Mouse (Mus musculus) MEL (cell line): ENCODE results near the gene Mepe. TPM values are rescaled to one million over a fixed set of nuclear protein-coding genes. Genes with fewer than 3 reads are reported as not detected.

Experiments used
- DNase-seq: peaks from one replicate; pipeline ENCODE4 v3.0.0; 2011; ENCODE audit warnings: low read depth, low spot score
- H3K27ac ChIP-seq: 2 replicates; pipeline ENCODE4 v1.5.1; 2012; ENCODE audit warnings: low read depth, mild to moderate bottlenecking, control low read depth, low read length, moderate library complexity; ENCODE audit not compliant: control insufficient read depth
- H3K27me3 ChIP-seq, 2 experiments: fragments of 150-350 bp in 1 of 2; sonication (generic) in 1 of 2; 2 replicates each; pipeline ENCODE4 v1.6.1; 2012; ENCODE audit warnings: low read length in 2 of 2, mild to moderate bottlenecking in 2 of 2, improper control_type of control experiment in 1 of 2, moderate library complexity in 1 of 2; ENCODE audit not compliant: insufficient read depth in 2 of 2, control insufficient read depth in 1 of 2
- H3K36me3 ChIP-seq, 2 experiments: 2 replicates each; pipeline ENCODE4 v1.6.1; 2012 to 2014; ENCODE audit warnings: low read length in 2 of 2, improper control_type of control experiment in 1 of 2, inconsistent platforms in 1 of 2, mild to moderate bottlenecking in 1 of 2; ENCODE audit not compliant: insufficient read depth in 2 of 2, control insufficient read depth in 1 of 2
- H3K4me1 ChIP-seq, 2 experiments: fragments of 150-350 bp in 1 of 2; sonication (generic) in 1 of 2; 2 replicates each; pipeline ENCODE4 v1.6.1; 2012; ENCODE audit warnings: low read length in 2 of 2, improper control_type of control experiment in 1 of 2, mild to moderate bottlenecking in 1 of 2; ENCODE audit not compliant: insufficient read depth in 2 of 2, control insufficient read depth in 1 of 2
- H3K4me3 ChIP-seq, 2 experiments: fragments of 150-350 bp in 1 of 2; sonication (generic) in 1 of 2; 2 replicates each; pipeline ENCODE4 v1.5.1; 2012; ENCODE audit warnings: low read depth in 2 of 2, low read length in 2 of 2, mild to moderate bottlenecking in 2 of 2, moderate library complexity in 2 of 2, control low read depth in 1 of 2, improper control_type of control experiment in 1 of 2; ENCODE audit not compliant: control insufficient read depth in 1 of 2, insufficient read depth in 1 of 2
- H3K79me2 ChIP-seq: 2 replicates; pipeline ENCODE4 v1.6.1; 2012; ENCODE audit warnings: mild to moderate bottlenecking, low read length, moderate library complexity; ENCODE audit not compliant: control insufficient read depth, poor library complexity, insufficient read depth
- H3K9ac ChIP-seq: 2 replicates; pipeline ENCODE4 v1.6.1; 2012; ENCODE audit warnings: low read depth, mild to moderate bottlenecking, control low read depth, low read length, moderate library complexity; ENCODE audit not compliant: control insufficient read depth, poor library complexity, severe bottlenecking
- H3K9me3 ChIP-seq: fragments of 150-350 bp; sonication (generic); replicated peaks from 2 replicates; pipeline ENCODE4 v1.6.1; 2012; ENCODE audit warnings: mild to moderate bottlenecking, low read length, improper control_type of control experiment, moderate library complexity; ENCODE audit not compliant: insufficient read depth
- BHLHE40 ChIP-seq: IDR thresholded peaks from 2 replicates; pipeline ENCODE4 v1.6.1; 2012; ENCODE audit warnings: low read depth, mild to moderate bottlenecking, inconsistent platforms, low read length, improper control_type of control experiment, borderline replicate concordance
- CHD1 ChIP-seq: IDR thresholded peaks from 2 replicates; pipeline ENCODE4 v1.6.1; 2012; ENCODE audit warnings: low read depth, mild to moderate bottlenecking, inconsistent platforms, low read length, improper control_type of control experiment
- E2F4 ChIP-seq: IDR thresholded peaks from 2 replicates; pipeline ENCODE4 v1.6.1; 2011; ENCODE audit warnings: low read depth, low read length, improper control_type of control experiment, borderline replicate concordance
- EP300 ChIP-seq, 2 experiments: IDR thresholded peaks; 2 replicates each; pipeline ENCODE4 v1.6.1; 2011; ENCODE audit warnings: improper control_type of control experiment in 2 of 2, low read length in 2 of 2, low read depth in 1 of 2, mild to moderate bottlenecking in 1 of 2
- ETS1 ChIP-seq: IDR thresholded peaks from 2 replicates; pipeline ENCODE4 v1.6.1; 2012; ENCODE audit warnings: low read depth, mild to moderate bottlenecking, inconsistent platforms, low read length, improper control_type of control experiment, moderate library complexity
- GABPA ChIP-seq: IDR thresholded peaks from 2 replicates; pipeline ENCODE4 v1.6.1; 2012; ENCODE audit warnings: low read depth, mild to moderate bottlenecking, inconsistent platforms, low read length, improper control_type of control experiment, moderate library complexity
- GATA1 ChIP-seq: IDR thresholded peaks from 2 replicates; pipeline ENCODE4 v1.6.1; 2011; ENCODE audit warnings: low read depth, low read length, improper control_type of control experiment
- JUND ChIP-seq: IDR thresholded peaks from 2 replicates; pipeline ENCODE4 v1.6.1; 2011; ENCODE audit warnings: low read depth, mild to moderate bottlenecking, improper control_type of control experiment, low read length
- MAFK ChIP-seq: IDR thresholded peaks from 2 replicates; pipeline ENCODE4 v1.6.1; 2011; ENCODE audit warnings: low read depth, mild to moderate bottlenecking, low read length, improper control_type of control experiment, borderline replicate concordance
- MAZ ChIP-seq: IDR thresholded peaks from 2 replicates; pipeline ENCODE4 v1.6.1; 2012; ENCODE audit warnings: low read depth, mild to moderate bottlenecking, inconsistent platforms, low read length, improper control_type of control experiment
- MEF2A ChIP-seq: IDR thresholded peaks from 2 replicates; pipeline ENCODE4 v1.6.1; 2014; ENCODE audit warnings: low read depth, mild to moderate bottlenecking, inconsistent platforms, low read length, improper control_type of control experiment; ENCODE audit not compliant: poor library complexity, insufficient replicate concordance, severe bottlenecking; ENCODE audit errors: extremely low read depth
- MXI1 ChIP-seq: IDR thresholded peaks from 2 replicates; pipeline ENCODE4 v1.6.1; 2011; ENCODE audit warnings: mild to moderate bottlenecking, low read depth, low read length, improper control_type of control experiment
- MYB ChIP-seq: IDR thresholded peaks from 2 replicates; pipeline ENCODE4 v1.6.1; 2011; ENCODE audit warnings: mild to moderate bottlenecking, low read depth, low read length, improper control_type of control experiment
- MYC ChIP-seq: IDR thresholded peaks from 2 replicates; pipeline ENCODE4 v1.6.1; 2011; ENCODE audit warnings: low read depth, mild to moderate bottlenecking, low read length, improper control_type of control experiment, moderate library complexity
- POLR2AphosphoS2 ChIP-seq: IDR thresholded peaks from 2 replicates; pipeline ENCODE4 v1.6.1; 2011; ENCODE audit warnings: low read length, improper control_type of control experiment
- POLR2AphosphoS5 ChIP-seq: IDR thresholded peaks from 2 replicates; pipeline ENCODE4 v1.6.1; 2012; ENCODE audit warnings: low read depth, borderline replicate concordance, mild to moderate bottlenecking, inconsistent platforms, low read length, moderate library complexity, mixed read lengths
- RAD21 ChIP-seq: IDR thresholded peaks from 2 replicates; pipeline ENCODE4 v1.6.1; 2011; ENCODE audit warnings: mild to moderate bottlenecking, low read depth, low read length, improper control_type of control experiment
- TAL1 ChIP-seq: IDR thresholded peaks from 2 replicates; pipeline ENCODE4 v1.6.1; 2012; ENCODE audit warnings: mild to moderate bottlenecking, inconsistent platforms, low read length, moderate library complexity, mixed read lengths
- USF1 ChIP-seq: IDR thresholded peaks from 2 replicates; pipeline ENCODE4 v1.6.1; 2014; ENCODE audit warnings: low read depth, mild to moderate bottlenecking, inconsistent platforms, low read length, improper control_type of control experiment, moderate library complexity
- USF2 ChIP-seq, 2 experiments: IDR thresholded peaks; 2 replicates each; pipeline ENCODE4 v1.6.1; 2011 to 2012; ENCODE audit warnings: improper control_type of control experiment in 2 of 2, low read length in 2 of 2, borderline replicate concordance in 1 of 2, inconsistent platforms in 1 of 2, low read depth in 1 of 2, mild to moderate bottlenecking in 1 of 2; ENCODE audit not compliant: insufficient read depth in 1 of 2
- ZC3H11A ChIP-seq: IDR thresholded peaks from 2 replicates; pipeline ENCODE4 v1.6.1; 2012; ENCODE audit warnings: low read depth, mild to moderate bottlenecking, inconsistent platforms, low read length, improper control_type of control experiment
- polyA plus RNA-seq, 2 experiments: library from polyadenylated mRNA; stranded (reverse) in 1 of 2; unstranded in 1 of 2; fragments of >175 nt in 1 of 2; fragments of >200 nt in 1 of 2; gene quantifications; 2 replicates each; pipeline versions ENCODE4 v1.2.1 to v1.2.4; 2012; ENCODE audit warnings: low replicate concordance in 2 of 2, low read depth in 1 of 2; ENCODE audit not compliant: insufficient read length in 2 of 2, insufficient read depth in 1 of 2, missing spikeins in 1 of 2
- total RNA-seq: library from RNA; depleted of rRNA; stranded (reverse); fragments of 300-350 nt; gene quantifications from 2 replicates; pipeline ENCODE4 v1.2.3, GENCODE M21; 2012

Mepe gene
- total and polyA plus RNA-seq, 3 experiments: not detected

- no peaks in the 10 kb centered on the region for H3K27me3 ChIP-seq
- no peak overlapping the region for H3K9ac ChIP-seq
- no peaks in the 10 kb centered on the region for H3K9me3 ChIP-seq
- no peak overlapping the region for H3K27ac ChIP-seq
- no peaks in the 10 kb centered on the region for H3K36me3 ChIP-seq
- H3K79me2 ChIP-seq: no peaks in the 10 kb centered on the region
- H3K4me3 ChIP-seq: no peak overlapping the region
- H3K4me1 ChIP-seq: no peaks in the 10 kb centered on the region
- no peak for DNase-seq
- TF ChIP-seq MXI1: no peak
- no peak for TF ChIP-seq BHLHE40
- TF ChIP-seq ETS1: no peak
- no peak for TF ChIP-seq MAZ
- no peak for TF ChIP-seq CHD1
Measured at GRCm38 (mm10) chr5:104335962-104336361, 10.8 kb downstream of the Mepe start.

GRCm38 (mm10) chr5:104337491-104337890, 12.4 kb downstream of the Mepe start:
- Histone ChIP-seq H3K36me3 (no peaks in the 10 kb centered on the region), H3K79me2 (no peaks in the 10 kb centered on the region), H3K27me3 (no peaks in the 10 kb centered on the region), H3K4me3 (no peak overlapping the region), H3K27ac (no peak overlapping the region), H3K9ac (no peak overlapping the region), H3K9me3 (no peaks in the 10 kb centered on the region), H3K4me1 (no peaks in the 10 kb centered on the region)
- DNase-seq: no peak
- TF ChIP-seq EP300 (IDR thresholded peaks at IDR 0.05; ENCODE audit: low read depth in 1 of 2, low read length in 2 of 2) (no peak), ZC3H11A (no peak), USF2 (IDR thresholded peaks at IDR 0.05; ENCODE audit: borderline replicate concordance in 1 of 2, insufficient read depth in 1 of 2, low read depth in 1 of 2, low read length in 2 of 2) (no peak), MYC (no peak), MAFK (no peak), USF1 (no peak), POLR2AphosphoS2 (no peak), E2F4 (no peak), GABPA (no peak), TAL1 (no peak), MYB (no peak), POLR2AphosphoS5 (no peak), RAD21 (no peak), GATA1 (no peak), BHLHE40 (no peak), JUND (no peak), MEF2A (no peak)
